Mouse (Mus musculus): Measurements from ENCODE around the gene Mstn.

Mstn gene

DNA sequence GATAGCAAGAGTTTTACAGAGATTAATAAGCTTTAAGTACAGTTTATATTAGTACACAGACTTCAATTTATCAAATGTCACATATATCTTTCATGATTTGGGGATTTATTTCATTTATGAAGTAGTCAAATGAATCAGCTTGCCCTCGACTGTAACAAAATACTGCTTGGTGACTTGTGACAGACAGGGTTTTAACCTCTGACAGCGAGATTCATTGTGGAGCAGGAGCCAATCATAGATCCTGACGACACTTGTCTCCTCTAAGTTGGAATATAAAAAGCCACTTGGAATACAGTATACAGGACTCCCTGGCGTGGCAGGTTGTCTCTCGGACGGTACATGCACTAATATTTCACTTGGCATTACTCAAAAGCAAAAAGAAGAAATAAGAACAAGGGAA lies at the start of gene Mstn:
Mstn (plus strand) TSS at position 301 of the 400 bp plus-strand sequence.
- DNase-seq (ENCODE audit: low spot score) = no peak

DNA sequence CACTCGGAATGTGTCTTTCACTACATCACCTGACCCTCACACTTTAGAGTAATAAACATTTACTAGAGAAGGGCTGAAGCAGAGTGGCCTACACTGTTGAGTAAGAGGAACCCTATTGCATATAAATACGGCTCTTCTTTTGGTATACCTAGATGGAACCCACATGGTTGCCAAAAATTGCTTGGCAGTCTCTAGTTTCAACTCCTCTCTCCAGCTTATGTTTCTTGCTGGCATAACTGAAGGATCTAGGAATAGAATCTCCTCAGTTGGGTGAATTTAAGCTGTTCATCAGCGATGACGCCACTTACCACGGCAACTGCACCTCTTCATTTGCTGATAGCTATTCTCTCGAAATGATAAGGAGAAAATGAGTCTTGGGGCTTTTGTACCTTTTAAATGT lies 46.7 kb upstream of the Mstn start:
- DNase-seq (ENCODE audit: low spot score) = no peak

DNA sequence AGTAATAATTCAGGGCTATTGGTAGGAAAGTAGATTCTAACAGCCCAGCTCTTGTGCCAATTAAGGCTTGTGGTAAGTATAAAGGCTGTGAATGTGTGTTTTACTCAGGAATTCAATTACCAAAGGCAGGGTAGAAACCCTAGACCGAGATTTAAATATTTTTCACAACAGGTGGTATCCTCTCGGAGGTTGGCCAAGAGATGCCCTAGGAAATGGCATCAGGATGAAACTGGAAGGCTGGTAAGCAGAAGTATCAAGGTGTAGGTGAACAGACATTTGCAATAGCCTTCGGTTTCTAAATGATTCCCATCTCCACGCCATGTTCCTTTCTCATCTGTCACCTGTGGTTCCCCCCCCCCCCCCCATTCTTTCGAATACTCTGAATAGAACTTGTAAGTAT lies 45.8 kb upstream of the Mstn start:
- DNase-seq (ENCODE audit: low spot score) = no peak

GRCm38 (mm10) chr1:53018746-53019505 lies 42.5 kb upstream of the Mstn start:
- DNase-seq (ENCODE audit: low spot score) = no peak

DNA sequence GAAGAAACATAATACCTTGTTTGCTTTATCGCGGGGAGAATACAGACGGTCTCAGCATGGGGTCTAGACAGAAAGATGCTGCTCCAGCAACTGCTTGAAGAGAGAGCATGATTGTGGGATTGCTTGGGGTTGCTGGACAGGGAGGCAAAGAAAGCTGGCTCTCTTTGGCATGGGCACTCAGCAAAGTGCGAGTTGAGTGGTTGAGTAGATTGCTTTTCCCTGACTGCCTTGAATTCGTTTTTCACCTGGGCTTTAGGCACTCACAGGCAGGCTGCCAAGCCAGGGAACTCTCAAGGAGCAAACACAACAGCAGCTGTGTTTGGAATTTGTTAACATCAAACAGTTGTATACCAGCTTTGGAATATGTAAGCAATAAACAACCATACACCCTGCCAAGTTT lies 41.4 kb upstream of the Mstn start, which contains the start of gene 1700019D03Rik:
1700019D03Rik (minus strand) TSS at position 101 of the 400 bp plus-strand sequence.
- DNase-seq (ENCODE audit: low spot score) = no peak

DNA sequence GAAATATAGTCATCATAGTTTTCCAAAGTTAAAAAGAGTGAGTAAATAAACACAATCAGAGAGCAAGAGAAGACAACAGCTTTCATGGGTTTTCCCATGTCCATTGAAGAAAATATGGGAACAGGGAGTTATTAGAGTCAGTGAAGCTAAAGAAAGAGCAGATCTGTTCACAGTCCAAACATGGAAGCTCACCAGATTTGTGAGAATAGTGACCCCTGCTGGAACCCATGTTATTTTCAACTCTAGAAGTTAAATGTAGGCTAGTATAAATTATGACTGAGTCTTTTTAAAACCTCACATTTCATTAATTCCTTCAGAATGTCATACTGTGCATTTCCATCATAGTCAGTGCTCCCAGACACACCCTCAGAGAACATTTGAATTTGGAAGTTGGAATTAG lies 28.9 kb upstream of the Mstn start:
- no peak for DNase-seq (ENCODE audit: low spot score)

GRCm38 (mm10) chr1:53037443-53037871 lies 24.0 kb upstream of the Mstn start:
- no peak for DNase-seq (ENCODE audit: low spot score)

- no peak for DNase-seq (ENCODE audit: low spot score)
Measured at GRCm38 (mm10) chr1:53049763-53050427, 11.5 kb upstream of the Mstn start.

DNA sequence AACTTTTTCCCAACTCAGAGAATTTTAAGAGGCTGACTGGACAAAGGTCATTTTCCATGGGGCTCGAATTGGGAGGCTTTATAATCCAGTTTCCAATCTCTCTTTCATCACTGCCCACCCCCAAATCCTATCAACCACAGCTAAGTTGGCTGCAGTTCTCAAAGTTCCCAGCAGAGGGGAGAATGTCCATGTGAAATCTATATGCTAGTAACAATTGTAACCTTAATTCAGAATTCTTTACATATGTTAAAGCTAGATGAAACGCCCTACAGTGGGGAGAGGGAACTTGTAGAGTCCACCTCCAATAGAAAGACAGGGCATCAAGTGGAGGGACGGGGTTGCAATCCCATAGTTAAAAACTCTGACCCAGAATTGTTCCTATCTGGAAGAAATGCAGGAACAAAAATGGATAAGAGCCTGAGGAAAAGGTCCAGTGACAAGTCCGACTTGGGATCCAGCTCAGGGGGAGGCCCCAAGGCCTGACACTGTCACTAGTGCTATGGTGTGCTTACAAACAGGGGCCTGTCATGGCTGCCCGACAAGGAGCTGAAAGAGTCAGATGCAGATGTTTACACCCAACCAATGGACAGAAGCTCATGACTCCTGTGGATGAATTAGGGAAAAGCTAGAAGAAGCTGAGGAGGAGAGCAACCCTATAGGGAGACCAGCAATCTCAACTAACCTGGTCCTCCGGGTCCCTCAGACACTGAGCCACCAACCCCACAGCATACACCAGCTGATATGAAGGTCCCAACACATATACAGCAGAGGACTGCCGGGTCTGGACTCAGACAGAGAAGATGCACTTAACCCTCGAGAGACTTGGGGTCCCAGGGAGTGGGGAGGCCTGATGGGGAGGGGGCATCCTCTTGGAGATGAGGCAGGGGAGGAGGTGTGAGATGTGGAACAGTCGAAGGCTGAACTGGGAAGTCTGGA lies 8.1 kb upstream of the Mstn start:
- DNase-seq (ENCODE audit: low spot score) = peak; percentile 30

DNA sequence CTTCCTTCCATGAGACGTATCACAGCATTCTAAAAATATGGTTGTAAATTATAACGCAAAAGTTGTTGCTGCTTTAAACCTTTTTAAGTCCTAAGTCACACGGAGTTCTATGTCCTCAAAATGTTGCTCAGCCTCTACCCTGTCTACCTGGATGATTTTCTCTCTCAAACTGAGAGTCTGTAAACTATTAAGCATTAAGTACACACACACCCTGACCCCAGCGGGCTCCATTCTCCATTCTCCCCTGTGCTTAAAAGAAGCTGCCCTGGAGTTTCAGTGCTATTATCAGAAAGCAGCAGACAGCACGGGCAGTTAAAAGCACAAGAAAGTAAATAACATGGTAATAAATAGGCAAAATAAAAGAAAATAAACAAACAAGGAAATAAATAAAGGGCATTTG lies 2.3 kb upstream of the Mstn start:
- DNase-seq (ENCODE audit: low spot score) = no peak

DNA sequence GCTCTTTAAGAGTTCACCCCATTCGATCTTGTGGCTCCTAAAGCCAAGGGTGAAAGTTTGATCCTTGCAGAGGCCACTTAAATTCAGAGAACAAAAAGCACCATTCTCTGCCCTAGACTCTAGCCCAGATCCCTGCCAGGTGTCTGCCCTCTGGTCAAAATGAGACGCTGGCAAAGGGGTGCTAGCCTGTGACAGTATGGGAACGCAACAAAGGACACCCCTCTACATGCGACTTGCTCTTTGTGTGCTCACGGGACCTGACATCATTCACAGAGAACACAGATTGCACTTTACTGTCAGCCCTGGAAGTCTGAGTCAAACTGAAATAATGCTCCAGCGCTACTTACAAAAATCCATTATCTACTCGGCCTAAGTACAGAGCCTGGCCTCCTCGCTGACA lies 941 bp upstream of the Mstn start:
- DNase-seq (ENCODE audit: low spot score) = no peak

DNA sequence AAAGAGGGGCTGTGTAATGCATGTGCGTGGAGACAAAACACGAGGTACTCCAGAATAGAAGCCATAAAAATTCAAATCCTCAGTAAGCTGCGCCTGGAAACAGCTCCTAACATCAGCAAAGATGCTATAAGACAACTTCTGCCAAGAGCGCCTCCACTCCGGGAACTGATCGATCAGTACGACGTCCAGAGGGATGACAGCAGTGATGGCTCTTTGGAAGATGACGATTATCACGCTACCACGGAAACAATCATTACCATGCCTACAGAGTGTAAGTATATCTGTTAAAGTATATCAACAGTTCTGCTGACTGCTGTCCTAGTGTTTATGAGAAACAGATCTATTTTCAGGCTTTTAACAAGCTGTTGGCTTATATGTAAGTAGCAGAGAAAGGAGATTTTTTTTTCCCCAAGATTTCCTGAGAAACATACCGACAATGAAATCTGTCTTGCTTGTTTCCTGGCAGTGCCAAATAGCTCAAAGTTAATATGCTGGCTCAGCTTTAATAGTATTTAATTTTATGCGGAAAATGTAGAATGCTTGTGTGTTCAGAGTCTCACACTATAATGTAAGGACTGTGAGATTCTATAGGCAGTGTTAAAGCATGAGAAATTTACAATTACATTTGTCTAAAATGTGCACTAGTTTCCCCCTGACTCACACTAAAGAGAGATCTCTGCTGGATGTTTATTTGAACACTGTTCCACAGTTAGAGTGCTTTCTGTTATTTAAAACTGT lies 600 bp downstream of the Mstn start:
- no peak for DNase-seq (ENCODE audit: low spot score)

DNA sequence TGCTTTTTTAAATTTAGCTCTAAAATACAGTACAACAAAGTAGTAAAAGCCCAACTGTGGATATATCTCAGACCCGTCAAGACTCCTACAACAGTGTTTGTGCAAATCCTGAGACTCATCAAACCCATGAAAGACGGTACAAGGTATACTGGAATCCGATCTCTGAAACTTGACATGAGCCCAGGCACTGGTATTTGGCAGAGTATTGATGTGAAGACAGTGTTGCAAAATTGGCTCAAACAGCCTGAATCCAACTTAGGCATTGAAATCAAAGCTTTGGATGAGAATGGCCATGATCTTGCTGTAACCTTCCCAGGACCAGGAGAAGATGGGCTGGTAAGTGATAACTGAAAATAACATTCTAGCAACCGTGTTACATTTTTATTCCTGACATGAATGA lies 2.5 kb downstream of the Mstn start:
- DNase-seq (ENCODE audit: low spot score) = no peak

GRCm38 (mm10) chr1:53069726-53070514 lies 8.5 kb downstream of the Mstn start:
- no peak for DNase-seq (ENCODE audit: low spot score)

GRCm38 (mm10) chr1:53070664-53071175 lies 9.3 kb downstream of the Mstn start:
- DNase-seq (ENCODE audit: low spot score) = no peak

DNA sequence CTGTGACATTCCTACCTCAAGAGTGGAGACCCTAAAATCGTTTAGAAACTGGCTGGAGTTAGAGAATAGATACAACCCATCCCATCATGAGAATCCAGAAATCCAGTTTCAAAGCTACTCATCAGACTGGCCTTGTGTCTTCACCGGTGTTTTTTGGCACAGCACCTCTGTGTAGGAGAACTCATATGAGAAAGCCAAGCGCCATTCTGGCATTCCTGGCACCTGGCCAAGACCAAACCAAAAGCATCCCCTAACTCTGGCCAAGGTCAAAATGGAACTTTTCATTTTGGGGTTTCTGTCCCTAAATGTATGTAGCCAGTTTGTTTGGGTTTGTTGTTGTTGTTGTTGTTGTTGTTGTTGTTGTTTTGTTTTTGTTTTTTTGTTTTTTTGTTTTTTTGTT lies 15.2 kb downstream of the Mstn start:
- no peak for DNase-seq (ENCODE audit: low spot score)

DNA sequence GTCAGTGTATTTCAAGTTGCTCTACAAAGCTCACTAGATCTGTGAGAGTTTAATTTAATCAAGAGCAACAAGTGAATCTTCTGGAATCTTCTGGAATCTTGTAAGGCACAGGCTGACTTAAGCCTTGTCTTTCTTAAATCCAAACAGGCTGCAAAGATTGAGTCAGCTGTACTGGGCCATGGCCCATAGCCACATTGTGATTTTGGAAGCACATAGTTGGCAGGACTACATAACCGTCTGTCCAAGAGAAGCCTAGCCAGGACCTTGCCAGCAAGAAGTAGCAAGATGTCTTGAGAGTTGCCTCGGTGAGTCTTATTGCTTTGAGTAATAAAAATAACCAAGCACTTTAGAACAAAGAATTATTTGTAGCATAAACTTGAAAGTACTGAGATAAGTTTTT lies 18.4 kb downstream of the Mstn start:
- no peak for DNase-seq (ENCODE audit: low spot score)

- DNase-seq (ENCODE audit: low spot score) = no peak
Measured at GRCm38 (mm10) chr1:53080603-53081002, 19.2 kb downstream of the Mstn start.

DNA sequence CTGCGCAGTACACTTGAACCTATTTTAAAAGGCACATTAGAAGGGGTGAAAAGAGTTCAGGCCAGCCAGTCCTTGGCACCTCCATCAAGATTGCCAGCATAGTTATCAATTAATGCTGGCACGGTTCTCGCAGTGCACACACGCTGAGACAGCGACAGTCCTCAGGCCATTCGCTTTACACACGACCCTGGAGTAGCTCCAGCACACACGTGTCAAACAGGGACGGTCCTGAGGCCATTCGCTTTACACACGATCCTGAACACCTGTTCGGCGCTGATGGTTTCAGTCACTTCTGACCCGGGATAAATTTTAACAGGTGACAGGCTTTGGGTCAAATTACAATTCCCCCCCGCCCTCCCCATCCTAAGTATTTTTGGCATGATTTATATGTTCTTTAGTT lies 23.8 kb downstream of the Mstn start:
- no peak for DNase-seq (ENCODE audit: low spot score)

GRCm38 (mm10) chr1:53085991-53086390 lies 24.6 kb downstream of the Mstn start:
- DNase-seq (ENCODE audit: low spot score) = no peak

DNA sequence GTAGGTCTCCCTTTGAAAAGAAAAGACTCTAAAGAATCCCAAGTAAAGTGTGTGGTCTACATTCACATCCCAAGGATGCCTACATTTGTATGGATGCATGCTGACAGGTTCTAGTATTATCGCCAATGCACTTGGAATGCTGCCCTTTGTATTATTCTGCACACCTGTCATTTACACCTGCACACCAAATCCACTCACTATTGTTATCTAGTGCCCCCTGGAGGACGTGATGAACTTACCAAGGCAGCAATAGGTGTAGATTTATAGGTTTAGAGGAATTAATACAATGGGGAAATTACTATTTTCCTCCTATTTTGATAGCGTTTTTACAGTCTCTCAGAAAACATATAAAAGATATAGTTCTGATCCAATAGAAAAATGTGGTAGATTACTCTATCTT lies 31.7 kb downstream of the Mstn start:
- no peak for DNase-seq (ENCODE audit: low spot score)
